Mouse (Mus musculus) testis, adult 2 months (tissue): ENCODE measurements at regions not wholly inside any gene's neighbourhood (a gene's known extent, or its start where the extent isn't known, plus 50 kb on each side); places are given as distances from the start of the nearest gene placed in this dataset.

Experiments
- CTCF ChIP-seq: fragments of 200-500 bp; IDR thresholded peaks from 2 replicates; pipeline ENCODE4 v1.5.1; 2012; ENCODE audit warnings: low read depth, mild to moderate bottlenecking, inconsistent platforms, low read length, moderate library complexity; ENCODE audit not compliant: control insufficient read depth, insufficient read depth, insufficient replicate concordance
- POLR2A ChIP-seq: fragments of 200-500 bp; IDR thresholded peaks from 2 replicates; pipeline ENCODE4 v1.6.1; 2012; ENCODE audit warnings: low read depth, mild to moderate bottlenecking, inconsistent platforms, low read length, moderate library complexity; ENCODE audit not compliant: control insufficient read depth

DNA sequence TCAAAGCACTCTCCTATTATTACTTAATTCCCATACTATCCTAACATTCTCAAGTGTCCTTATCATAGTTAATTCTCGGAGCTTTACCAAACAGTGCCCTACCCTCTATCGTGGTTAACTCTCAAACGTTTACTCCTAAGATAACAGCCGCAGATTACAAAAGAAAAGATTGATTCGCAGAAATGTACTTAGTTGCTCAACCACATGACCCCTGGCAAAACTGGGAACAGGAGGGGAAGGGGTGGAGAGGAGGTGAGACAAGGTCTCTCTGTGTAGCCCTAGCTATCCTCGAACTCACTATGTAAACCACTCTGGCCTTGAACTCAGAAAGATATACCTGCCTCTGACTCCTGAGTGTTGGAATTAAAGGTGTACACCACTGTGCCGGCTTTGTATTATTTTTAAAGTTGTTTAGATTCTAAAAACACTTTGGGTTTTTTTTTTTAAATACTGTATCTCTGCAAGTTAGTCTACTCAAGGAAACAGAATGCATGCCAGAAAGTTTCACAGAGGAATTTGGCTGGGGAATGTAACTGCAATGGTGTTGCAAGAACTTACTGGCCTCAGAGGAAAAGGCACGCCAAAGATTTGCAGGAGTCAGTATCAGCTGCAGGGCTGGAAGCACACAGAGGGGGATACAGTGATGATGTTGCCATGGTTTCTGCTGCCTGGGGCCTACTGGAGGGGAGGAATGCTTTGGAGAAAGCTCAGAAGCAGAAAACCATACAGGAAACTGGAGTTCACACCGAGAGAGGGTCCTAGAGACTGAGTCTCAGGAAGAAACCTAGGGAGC is 273.0 kb downstream of the Basp1 start:
- TF ChIP-seq POLR2A, result no peak
- TF ChIP-seq CTCF, result no peak
